Mouse (Mus musculus): Measurements from ENCODE around the gene Slc4a4.

- TF ChIP-seq GATA1 (IDR thresholded peaks at IDR 0.05; ENCODE audit: low read length) (no peak), TAL1 (IDR thresholded peaks at IDR 0.05; ENCODE audit: low read length) (no peak)
Measured at GRCm38 (mm10) chr5:89032647-89033046, 146.0 kb downstream of the Slc4a4 start.
